Mouse (Mus musculus): ENCODE measurements around the gene Arhgef12. TPM values are rescaled to one million over a fixed set of nuclear protein-coding genes. Genes with fewer than 3 reads are reported as not detected.
"Not testable (repeated sequence)": the region's sequence is repeated elsewhere in the genome, so short reads cannot be mapped to it uniquely, and the experiment has no call there.

Arhgef12 gene
- polyA plus RNA-seq, 1 experiment from 2014 or later: 8.1 TPM

DNA sequence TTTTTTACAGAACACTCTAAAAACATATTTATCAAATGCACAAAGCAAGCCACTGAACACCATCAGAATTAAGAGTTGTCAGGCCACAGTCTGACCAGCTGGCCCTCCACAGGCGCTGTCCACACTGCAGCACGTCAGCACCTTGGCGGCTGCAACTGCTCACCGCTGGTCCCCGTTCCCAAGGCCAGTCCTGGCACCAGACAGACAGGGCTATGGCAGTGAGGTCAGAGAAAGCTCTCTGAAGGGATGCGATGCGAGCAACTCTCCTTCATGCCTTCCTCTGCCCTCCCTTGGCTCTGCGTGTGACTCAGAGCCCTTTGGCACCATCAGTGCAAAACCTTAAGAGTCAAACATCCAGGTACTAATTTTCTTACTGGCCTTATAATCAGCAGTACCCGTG, 139.3 kb downstream of the Arhgef12 start:
- 83% methylated on average over 9 of the region's 9 CpGs for WGBS
- Histone ChIP-seq H3K4me2 (replicated peaks) (no peak overlapping the region), H3K4me1 (replicated peaks) (no peaks in the 10 kb centered on the region), H3K9me3 (no peaks in the 10 kb centered on the region), H3K9ac (no peak overlapping the region), H3K27ac (no peak overlapping the region), H3K36me3 (peaks cover 12% of the 10 kb centered on the region), H3K4me3 (replicated peaks) (no peak overlapping the region), H3K27me3 (replicated peaks) (no peaks in the 10 kb centered on the region)
- no peak for ATAC-seq

DNA sequence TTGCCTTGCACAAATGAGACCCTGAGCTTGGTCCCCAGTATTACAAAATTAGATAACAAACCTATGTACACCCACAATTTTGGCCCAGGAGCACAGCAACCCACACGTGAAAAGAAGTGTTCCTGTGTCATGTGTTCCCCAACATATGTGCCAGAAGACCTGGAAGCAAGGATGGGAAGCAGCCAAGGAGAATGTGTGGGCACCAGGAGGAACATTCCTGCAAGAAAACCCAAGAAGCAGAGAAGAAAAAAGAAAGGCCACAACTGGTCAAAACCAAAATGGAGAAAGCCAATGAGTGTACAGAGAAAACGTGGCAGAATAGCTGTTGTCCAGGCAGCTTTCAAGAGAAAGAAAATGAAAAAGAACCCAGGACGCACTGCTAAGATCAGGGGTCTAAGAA, 142.2 kb downstream of the Arhgef12 start:
- not testable (repeated sequence) for H3K4me2 ChIP-seq (replicated peaks); H3K27ac ChIP-seq; H3K9me3 ChIP-seq; H3K9ac ChIP-seq; H3K27me3 ChIP-seq (replicated peaks); H3K4me3 ChIP-seq (replicated peaks); H3K4me1 ChIP-seq (replicated peaks); H3K36me3 ChIP-seq; ATAC-seq
- whole genome bisulfite sequencing: 89% methylated on average over 3 of the region's 3 CpGs

GRCm38 (mm10) chr9:42964366-42964765, 142.7 kb downstream of the Arhgef12 start:
- Histone ChIP-seq H3K9ac (no peak overlapping the region), H3K36me3 (peaks cover 8% of the 10 kb centered on the region), H3K4me3 (replicated peaks) (no peak overlapping the region), H3K27me3 (replicated peaks) (no peaks in the 10 kb centered on the region), H3K27ac (no peak overlapping the region), H3K9me3 (no peaks in the 10 kb centered on the region), H3K4me1 (replicated peaks) (no peaks in the 10 kb centered on the region), H3K4me2 (replicated peaks) (no peak overlapping the region)
- WGBS: 92% methylated on average over 12 of the region's 12 CpGs
- ATAC-seq: no peak

GRCm38 (mm10) chr9:42962506-42962905, 144.5 kb downstream of the Arhgef12 start:
- Histone ChIP-seq H3K36me3 (peaks cover 3% of the 10 kb centered on the region; the same call in 1 of the 2 replicates), H3K4me3 (replicated peaks) (no peak overlapping the region), H3K4me1 (replicated peaks) (no peaks in the 10 kb centered on the region), H3K27ac (no peak overlapping the region), H3K4me2 (replicated peaks) (no peak overlapping the region), H3K27me3 (replicated peaks) (no peaks in the 10 kb centered on the region), H3K9me3 (no peaks in the 10 kb centered on the region), H3K9ac (no peak overlapping the region)
- ATAC-seq: no peak
- WGBS: 83% methylated on average over 6 of the region's 6 CpGs

- H3K9ac ChIP-seq: no peak overlapping the region
- ATAC-seq: peak; percentile 86
- H3K4me3 ChIP-seq (replicated peaks): no peak overlapping the region
- H3K9me3 ChIP-seq: no peaks in the 10 kb centered on the region
- WGBS: 53% methylated on average over 7 of the region's 7 CpGs
- no peaks in the 10 kb centered on the region for H3K27me3 ChIP-seq (replicated peaks)
- H3K4me1 ChIP-seq (replicated peaks): no peaks in the 10 kb centered on the region
- H3K36me3 ChIP-seq: no peaks in the 10 kb centered on the region
- no peak overlapping the region for H3K27ac ChIP-seq
- H3K4me2 ChIP-seq (replicated peaks): no peak overlapping the region
Observed at GRCm38 (mm10) chr9:42958401-42958800, 148.6 kb downstream of the Arhgef12 start.

DNA sequence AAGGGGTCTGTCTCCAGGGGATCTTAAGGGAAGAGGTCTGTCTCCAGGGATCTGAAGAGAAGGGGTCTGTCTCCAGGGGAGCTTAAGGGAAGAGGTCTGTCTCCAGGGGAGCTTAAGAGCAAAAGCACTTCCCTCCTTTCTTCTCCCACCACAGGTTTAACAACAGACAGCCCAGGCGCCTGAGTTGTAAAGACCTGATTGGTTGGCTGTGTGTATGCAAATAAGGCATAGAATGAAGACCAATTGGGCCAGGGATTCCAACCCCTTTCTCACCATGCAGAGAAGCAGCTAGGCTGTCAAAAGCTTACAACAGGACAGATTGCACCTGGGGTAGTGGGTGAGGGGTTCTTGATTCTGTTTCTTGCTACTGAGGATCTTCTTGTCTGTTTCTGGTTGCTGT, 158.7 kb downstream of the Arhgef12 start:
- no peak overlapping the region for H3K27ac ChIP-seq
- 50% methylated on average over 1 of the region's 1 CpGs for WGBS
- no peaks in the 10 kb centered on the region for H3K9me3 ChIP-seq
- H3K36me3 ChIP-seq: no peaks in the 10 kb centered on the region
- H3K4me3 ChIP-seq (replicated peaks): no peak overlapping the region
- H3K4me1 ChIP-seq (replicated peaks): peaks cover 4% of the 10 kb centered on the region
- no peak overlapping the region for H3K4me2 ChIP-seq (replicated peaks)
- H3K9ac ChIP-seq: no peak overlapping the region
- H3K27me3 ChIP-seq (replicated peaks): 0 out of 2 replicates have a peak, but pooled peaks cover 3% of the 10 kb centered on the region
- ATAC-seq: no peak

DNA sequence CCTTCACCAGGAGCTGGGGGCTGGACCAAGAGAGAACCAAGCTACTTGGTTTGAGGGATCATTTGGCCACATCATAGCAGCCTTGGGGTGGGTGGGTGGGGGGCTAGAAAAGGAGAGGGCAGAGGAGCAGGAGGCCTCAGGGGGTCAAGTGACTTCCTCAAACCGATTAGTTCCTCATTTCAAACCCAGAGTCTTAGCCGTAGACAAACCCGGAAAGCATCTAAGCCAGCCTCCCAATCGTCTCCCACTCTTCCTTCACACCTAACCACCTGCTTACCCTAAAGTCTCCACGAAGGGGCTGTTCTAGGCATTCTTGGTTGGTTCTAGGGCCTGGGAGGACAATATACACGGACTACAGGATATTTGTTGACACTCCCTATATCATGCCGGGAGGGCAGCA, 161.9 kb downstream of the Arhgef12 start:
- 75% methylated on average over 7 of the region's 7 CpGs for WGBS
- Histone ChIP-seq H3K27me3 (replicated peaks) (0 out of 2 replicates have a peak, but pooled peaks cover 3% of the 10 kb centered on the region), H3K36me3 (no peaks in the 10 kb centered on the region), H3K4me2 (replicated peaks) (no peak overlapping the region), H3K4me1 (replicated peaks) (peaks cover 17% of the 10 kb centered on the region), H3K27ac (no peak overlapping the region), H3K4me3 (replicated peaks) (no peak overlapping the region), H3K9me3 (no peaks in the 10 kb centered on the region), H3K9ac (no peak overlapping the region)
- ATAC-seq: 0 out of 2 replicates have a peak, but pooled peaks have one; percentile 4

- Histone ChIP-seq H3K27me3 (replicated peaks) (0 out of 2 replicates have a peak, but pooled peaks cover 3% of the 10 kb centered on the region), H3K9me3 (no peaks in the 10 kb centered on the region), H3K4me1 (replicated peaks) (peaks cover 17% of the 10 kb centered on the region), H3K4me2 (replicated peaks) (peak overlapping the region; percentile 95), H3K9ac (peak overlapping the region; percentile 72), H3K36me3 (no peaks in the 10 kb centered on the region), H3K4me3 (replicated peaks) (peak overlapping the region; percentile 69), H3K27ac (0 out of 2 replicates have a peak overlapping the region, but pooled peaks have one; percentile 34)
- peak; percentile 94 for ATAC-seq
- WGBS: under 1% methylated on average over 52 of the region's 52 CpGs
Observed at GRCm38 (mm10) chr9:42944536-42945006, 162.5 kb downstream of the Arhgef12 start.

- peaks cover 17% of the 10 kb centered on the region for H3K4me1 ChIP-seq (replicated peaks)
- peak; percentile 86 for ATAC-seq
- H3K4me3 ChIP-seq (replicated peaks): peak within 1 kb of the TSS; percentile 69
- peak within 1 kb of the TSS; percentile 72 for H3K9ac ChIP-seq
- H3K36me3 ChIP-seq: no peaks in the 10 kb centered on the region
- no peaks in the 10 kb centered on the region for H3K9me3 ChIP-seq
- peak within 1 kb of the TSS; percentile 48; the same call in 1 of the 2 replicates for H3K27ac ChIP-seq
- 0 out of 2 replicates have a peak, but pooled peaks cover 3% of the 10 kb centered on the region for H3K27me3 ChIP-seq (replicated peaks)
- H3K4me2 ChIP-seq (replicated peaks): peak within 1 kb of the TSS; percentile 95
- under 1% methylated on average over 53 of the region's 68 CpGs for WGBS
Observed at GRCm38 (mm10) chr9:42943781-42944535, 163.1 kb downstream of the Arhgef12 start, which contains the start of gene Grik4. Gene Grik4 (minus strand): TSS chr9:42944493.

DNA sequence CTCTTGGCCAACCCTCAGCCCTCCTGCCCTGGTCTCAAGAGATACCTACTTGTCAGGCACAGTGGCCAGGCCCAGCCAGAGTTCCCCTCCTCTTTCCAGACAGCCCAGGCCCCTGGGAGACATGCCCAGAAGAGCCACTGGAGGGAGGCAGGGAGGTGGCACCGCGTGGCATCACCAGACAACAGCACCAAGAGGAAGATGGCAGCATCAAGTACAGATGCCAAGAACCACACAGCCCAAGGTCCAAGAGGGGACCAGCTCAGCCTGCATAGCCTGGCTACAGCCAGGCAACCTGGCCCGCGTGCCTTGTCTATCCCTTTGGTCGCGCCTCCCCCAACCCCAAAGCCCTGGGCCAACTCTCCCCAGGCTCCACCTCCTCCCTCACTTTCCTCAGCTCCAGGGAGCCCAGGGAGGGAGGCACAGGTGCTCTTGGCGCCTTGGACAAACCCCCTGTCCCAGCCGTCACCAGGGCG, 163.9 kb downstream of the Arhgef12 start:
- Histone ChIP-seq H3K4me1 (replicated peaks) (peaks cover 20% of the 10 kb centered on the region), H3K4me2 (replicated peaks) (peak overlapping the region; percentile 95), H3K27ac (no peak overlapping the region), H3K36me3 (no peaks in the 10 kb centered on the region), H3K9ac (peak overlapping the region; percentile 72), H3K4me3 (replicated peaks) (peak overlapping the region; percentile 69), H3K27me3 (replicated peaks) (0 out of 2 replicates have a peak, but pooled peaks cover 3% of the 10 kb centered on the region), H3K9me3 (no peaks in the 10 kb centered on the region)
- WGBS: 15% methylated on average over 9 of the region's 9 CpGs
- ATAC-seq: peak; percentile 26; the same call in 1 of the 2 replicates

GRCm38 (mm10) chr9:42942148-42942547, 164.9 kb downstream of the Arhgef12 start:
- no peak for ATAC-seq
- H3K27ac ChIP-seq: no peak overlapping the region
- H3K4me3 ChIP-seq (replicated peaks): no peak overlapping the region
- H3K9me3 ChIP-seq: no peaks in the 10 kb centered on the region
- H3K9ac ChIP-seq: no peak overlapping the region
- 0 out of 2 replicates have a peak overlapping the region, but pooled peaks have one; percentile 95 for H3K4me2 ChIP-seq (replicated peaks)
- WGBS: 56% methylated on average over 4 of the region's 4 CpGs
- no peaks in the 10 kb centered on the region for H3K36me3 ChIP-seq
- peaks cover 20% of the 10 kb centered on the region for H3K4me1 ChIP-seq (replicated peaks)
- H3K27me3 ChIP-seq (replicated peaks): 0 out of 2 replicates have a peak, but pooled peaks cover 3% of the 10 kb centered on the region

- Histone ChIP-seq H3K4me1 (replicated peaks) (peaks cover 6% of the 10 kb centered on the region), H3K4me3 (replicated peaks) (no peak overlapping the region), H3K9me3 (no peaks in the 10 kb centered on the region), H3K36me3 (no peaks in the 10 kb centered on the region), H3K4me2 (replicated peaks) (no peak overlapping the region), H3K9ac (no peak overlapping the region), H3K27ac (no peak overlapping the region), H3K27me3 (replicated peaks) (no peaks in the 10 kb centered on the region)
- ATAC-seq: no peak
- 34% methylated on average over 7 of the region's 7 CpGs for WGBS
Observed at GRCm38 (mm10) chr9:42932146-42932545, 174.9 kb downstream of the Arhgef12 start.

Measured in intestine, embryonic 15.5 days (tissue).